Mouse (Mus musculus) ES-E14 (cell line): ENCODE data around the gene Ppp1r26.

Experiments used
- HCFC1 ChIP-seq: IDR thresholded peaks from 2 replicates; pipeline ENCODE4 v1.6.1; 2012; ENCODE audit warnings: low read length, inconsistent platforms, borderline replicate concordance; ENCODE audit not compliant: insufficient read depth
- MAFK ChIP-seq: IDR thresholded peaks from 2 replicates; pipeline ENCODE4 v1.6.1; 2014; ENCODE audit warnings: mild to moderate bottlenecking, low read depth, low read length, inconsistent platforms; ENCODE audit not compliant: insufficient read depth
- ZC3H11A ChIP-seq: IDR thresholded peaks from 2 replicates; pipeline ENCODE4 v1.6.1; 2012; ENCODE audit warnings: low read depth, mild to moderate bottlenecking, inconsistent platforms, low read length, borderline replicate concordance
- ZNF384 ChIP-seq: IDR thresholded peaks from 2 replicates; pipeline ENCODE4 v1.6.1; 2012; ENCODE audit warnings: low read depth, low read length, inconsistent platforms

DNA sequence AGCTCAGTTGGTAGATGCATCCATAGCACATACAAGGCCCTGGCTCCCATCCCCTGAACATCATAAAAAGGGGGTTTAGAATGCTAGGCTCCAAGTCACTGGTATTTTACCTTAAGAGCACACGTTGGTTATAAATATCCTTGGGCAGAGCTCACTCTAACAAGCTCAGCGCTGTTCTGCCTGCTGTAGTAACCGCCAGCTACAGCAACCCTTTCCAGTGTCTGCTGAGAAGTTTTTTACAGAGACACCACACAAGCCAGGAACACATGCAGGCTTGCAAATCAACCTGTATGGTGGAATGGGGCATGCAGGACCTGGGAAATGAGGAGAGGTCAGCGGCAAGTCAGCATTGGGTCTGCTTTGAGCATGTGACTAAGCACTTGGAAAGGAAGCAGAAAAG lies 37.5 kb upstream of the Ppp1r26 start:
- TF ChIP-seq MAFK (no peak), ZC3H11A (no peak), HCFC1 (no peak), ZNF384 (no peak)
